In genomic region chr4:134555956-134556580, GRCm38 (mm10) we compare ENCODE assay signal across 9 mouse cellular contexts. TPM values are rescaled to one million over a fixed set of nuclear protein-coding genes. Genes with fewer than 3 reads are reported as not detected.
DNase-seq lines count a peak whose midpoint lies in the region; ATAC-seq and TF ChIP-seq lines count a peak whose summit lies in the region.
"Had no signal": no experiment of that assay in that cellular context is flagged by ENCODE, and none has a peak within 500 bp of the region (broad histone marks: within the 10 kb centered on the region; RNA-seq: fewer than 3 reads in every experiment).

No protein-coding gene starts in this region.

- H3K27me3 ChIP-seq in forebrain, embryonic 11.5 days (ENCODE audit: control insufficient read depth, insufficient read depth, low read length), result no peaks in the 10 kb centered on the region
- no peaks in the 10 kb centered on the region for H3K27me3 ChIP-seq in forebrain, embryonic 10.5 days (ENCODE audit: poor library complexity, severe bottlenecking)
- no peaks in the 10 kb centered on the region for H3K27me3 ChIP-seq in limb, embryonic 11.5 days (ENCODE audit: control insufficient read depth, insufficient read depth, low read length)
- H3K27me3 ChIP-seq in limb, embryonic 10.5 days (ENCODE audit: low read depth, poor library complexity, severe bottlenecking), result no peaks in the 10 kb centered on the region
- H3K27me3 ChIP-seq in CH12.LX (replicated peaks), result no peaks in the 10 kb centered on the region
- H3K27me3 ChIP-seq: neural tube, embryonic 12.5 days had no signal

- TF ChIP-seq EP300 in CH12.LX (IDR thresholded peaks at IDR 0.05; ENCODE audit: low read length), result no peak

- dilution Hi-C loops in CH12.LX (cut with MboI; ENCODE audit: extremely low pct_ligation_motif_present, extremely low pct_unique_long_range_greater_than_20kb, low sequenced_read_pairs), result no loop called here

- no peak overlapping the region for H3K4me2 ChIP-seq in forebrain, embryonic 11.5 days (ENCODE audit: low read depth, low read length, severe bottlenecking)
- H3K4me2 ChIP-seq in limb, embryonic 11.5 days (ENCODE audit: low read depth, severe bottlenecking), result no peak overlapping the region
- H3K4me2 ChIP-seq in CH12.LX (ENCODE audit: insufficient read depth, low read depth, poor library complexity, severe bottlenecking), result no peak overlapping the region
- H3K4me2 ChIP-seq: neural tube, embryonic 12.5 days had no signal

- in situ Hi-C loops in CH12.LX (cut with MboI; ENCODE audit: low pct_ligation_motif_present, low pct_unique_long_range_greater_than_20kb, low sequenced_read_pairs), result no loop called here

- no peak for TF ChIP-seq POLR2A in CH12.LX (IDR thresholded peaks at IDR 0.05; ENCODE audit: low read depth, low read length)
- no peak for TF ChIP-seq POLR2A in cortical plate, adult 2 months (IDR thresholded peaks at IDR 0.05; ENCODE audit: extremely low read depth, insufficient read depth, low read length)

- peaks cover 8% of the 10 kb centered on the region for H3K4me1 ChIP-seq in forebrain, embryonic 11.5 days (replicated peaks; ENCODE audit: control insufficient read depth, insufficient read depth, low read length)
- H3K4me1 ChIP-seq in forebrain, embryonic 10.5 days, result peaks cover 29% of the 10 kb centered on the region
- peaks cover 5% of the 10 kb centered on the region; the same call in 1 of the 2 replicates for H3K4me1 ChIP-seq in limb, embryonic 11.5 days (ENCODE audit: control insufficient read depth, insufficient read depth, low read length)
- peaks cover 35% of the 10 kb centered on the region for H3K4me1 ChIP-seq in limb, embryonic 10.5 days
- peaks cover 0 to 32% of the 10 kb centered on the region in 2 experiments; a peak in 2 of 4 replicates for H3K4me1 ChIP-seq in CH12.LX (ENCODE audit: control insufficient read depth in 1 of 2, insufficient read depth in 2 of 2)
- peaks cover 2% of the 10 kb centered on the region; the same call in 1 of the 2 replicates for H3K4me1 ChIP-seq in cortical plate, adult 2 months (ENCODE audit: control insufficient read depth, insufficient read depth, low read length)

- no peak overlapping the region for H3K4me3 ChIP-seq in forebrain, embryonic 11.5 days (ENCODE audit: low read depth, low read length)
- H3K4me3 ChIP-seq in forebrain, embryonic 10.5 days, result no peak overlapping the region
- no peak overlapping the region for H3K4me3 ChIP-seq in limb, embryonic 11.5 days (ENCODE audit: low read depth, low read length)
- H3K4me3 ChIP-seq in limb, embryonic 10.5 days, result no peak overlapping the region
- H3K4me3 ChIP-seq in CH12.LX (replicated peaks in 1 of 3; ENCODE audit: low read depth in 2 of 3, low read length in 2 of 3, poor library complexity in 1 of 3), result no peak overlapping the region
- H3K4me3 ChIP-seq in cortical plate, adult 2 months (ENCODE audit: insufficient read depth, low read length), result no peak overlapping the region
- H3K4me3 ChIP-seq: neural tube, embryonic 12.5 days had no signal

- ATAC-seq in forebrain, embryonic 11.5 days (replicated peaks; ENCODE audit: low FRiP score), result no peak
- no peak for ATAC-seq in limb, embryonic 11.5 days (ENCODE audit: insufficient number of reproducible peaks, low FRiP score, low TSS enrichment, low read depth)

- intact Hi-C loops in heart, postnatal 25 days (cut with DNase I), result no loop called here

- peak; percentile 15 for TF ChIP-seq RAD21 in CH12.LX (IDR thresholded peaks at IDR 0.05; ENCODE audit: low read depth, low read length)

- H3K79me2 ChIP-seq in CH12.LX (replicated peaks; ENCODE audit: control insufficient read depth, extremely low read depth, insufficient read depth, poor library complexity, severe bottlenecking), result no peaks in the 10 kb centered on the region

- H3K36me3 ChIP-seq in forebrain, embryonic 11.5 days (ENCODE audit: control insufficient read depth, insufficient read depth, low read length), result no peaks in the 10 kb centered on the region
- H3K36me3 ChIP-seq in forebrain, embryonic 10.5 days (replicated peaks), result 0 out of 2 replicates have a peak, but pooled peaks cover under 1% of the 10 kb centered on the region
- no peaks in the 10 kb centered on the region for H3K36me3 ChIP-seq in limb, embryonic 11.5 days (ENCODE audit: control insufficient read depth, insufficient read depth, low read length)
- H3K36me3 ChIP-seq in limb, embryonic 10.5 days, result no peaks in the 10 kb centered on the region
- H3K36me3 ChIP-seq in CH12.LX (replicated peaks in 1 of 2; ENCODE audit: control insufficient read depth in 1 of 2, insufficient read depth in 1 of 2, low read length in 1 of 2), result no peaks in the 10 kb centered on the region
- H3K36me3 ChIP-seq: neural tube, embryonic 12.5 days had no signal

- TF ChIP-seq CTCF in CH12.LX (conservative IDR thresholded peaks at IDR 0.05 in 1 of 2, IDR thresholded peaks at IDR 0.05 in 1 of 2; ENCODE audit: low read depth in 2 of 2, low read length in 2 of 2), result peak in 1 of 2 experiments; percentile 39; a peak in 2 of 4 replicates
- TF ChIP-seq CTCF in cortical plate, adult 2 months (IDR thresholded peaks at IDR 0.05; ENCODE audit: extremely low read depth, insufficient read depth, low read length), result peak; percentile 47

- H3K27ac ChIP-seq in forebrain, embryonic 11.5 days (ENCODE audit: low read depth, low read length), result no peak overlapping the region
- H3K27ac ChIP-seq in forebrain, embryonic 10.5 days, result no peak overlapping the region
- H3K27ac ChIP-seq in limb, embryonic 11.5 days (replicated peaks; ENCODE audit: low read depth, low read length), result no peak overlapping the region
- no peak overlapping the region for H3K27ac ChIP-seq in limb, embryonic 10.5 days
- H3K27ac ChIP-seq in CH12.LX (ENCODE audit: insufficient read depth, low read depth), result no peak overlapping the region
- H3K27ac ChIP-seq in cortical plate, adult 2 months (ENCODE audit: insufficient read depth, low read length), result no peak overlapping the region
- H3K27ac ChIP-seq: neural tube, embryonic 12.5 days had no signal

- H3K9me3 ChIP-seq in forebrain, embryonic 11.5 days (ENCODE audit: control insufficient read depth, low read length), result no peaks in the 10 kb centered on the region
- no peaks in the 10 kb centered on the region for H3K9me3 ChIP-seq in forebrain, embryonic 10.5 days
- no peaks in the 10 kb centered on the region for H3K9me3 ChIP-seq in limb, embryonic 11.5 days (ENCODE audit: control insufficient read depth, low read length)
- H3K9me3 ChIP-seq in limb, embryonic 10.5 days (replicated peaks), result no peaks in the 10 kb centered on the region
- peaks cover under 1% of the 10 kb centered on the region for H3K9me3 ChIP-seq in CH12.LX (replicated peaks; ENCODE audit: low read length)
- H3K9me3 ChIP-seq: neural tube, embryonic 12.5 days had no signal

- no peak overlapping the region for H3K9ac ChIP-seq in forebrain, embryonic 11.5 days (ENCODE audit: low read length)
- H3K9ac ChIP-seq in limb, embryonic 11.5 days (ENCODE audit: low read length), result no peak overlapping the region
- H3K9ac ChIP-seq in CH12.LX (ENCODE audit: insufficient read depth, low read depth), result no peak overlapping the region
- H3K9ac ChIP-seq: neural tube, embryonic 12.5 days had no signal

- WGBS in forebrain, embryonic 11.5 days, result 69% methylated on average over 8 of the region's 8 CpGs
- 66% methylated on average over 8 of the region's 8 CpGs for WGBS in forebrain, embryonic 10.5 days
- WGBS in limb, embryonic 11.5 days, result 72% methylated on average over 8 of the region's 8 CpGs
- WGBS in limb, embryonic 10.5 days, result 71% methylated on average over 8 of the region's 8 CpGs

- peak; percentile 74 for DNase-seq in forebrain, embryonic 11.5 days (ENCODE audit: low spot score)
- DNase-seq in forebrain, embryonic 10.5 days (ENCODE audit: extremely low spot score, low spot score), result no peak
- peak; percentile 62 for DNase-seq in limb, embryonic 11.5 days (ENCODE audit: low spot score)
- no peak for DNase-seq in limb, embryonic 10.5 days (ENCODE audit: low spot score)
- DNase-seq in CH12.LX (ENCODE audit: extremely low read depth), result peak; percentile 24
- DNase-seq in frontal cortex, postnatal 36 days (ENCODE audit: low spot score in 2 of 2), result no peak
- no peak for DNase-seq in heart, postnatal 25 days (ENCODE audit: low spot score)

RNA-seq across cellular contexts. Expression of gene Selenon, which starts 4.1 kb away (rescaled TPM):
- polyA plus RNA-seq in forebrain, embryonic 11.5 days (2014; fragmentation: Nextera tagmentation; extraction: Ambion mirVana), result 38.5 and 47.9 TPM in 2 replicates
- 8.3 and 9.3 TPM in 2 replicates for polyA plus RNA-seq in forebrain, embryonic 10.5 days (2016; fragmentation: Nextera tagmentation; extraction: Ambion mirVana)
- polyA plus RNA-seq in limb, embryonic 11.5 days (2014; fragmentation: Nextera tagmentation; extraction: Ambion mirVana), result 31.7 and 44.4 TPM in 2 replicates
- polyA plus RNA-seq in limb, embryonic 10.5 days (2016; fragmentation: Nextera tagmentation; extraction: Ambion mirVana), result 10.9 and 13.4 TPM in 2 replicates
- 0.38 and 0.64 TPM in 2 replicates for total RNA-seq in CH12.LX (2012; rRNA removed)
- total RNA-seq in CH12.LX (2014; rRNA removed), result 0.24 and 0.27 TPM in 2 replicates
- 0.65 and 1.0 TPM in 2 replicates for polyA plus RNA-seq in CH12.LX (2012; ENCODE audit: insufficient read length, low read depth)
- 19.0 and 20.4 TPM in 2 replicates for polyA plus RNA-seq in cortical plate, adult 2 months (2012; rRNA removed)
- total RNA-seq in heart, postnatal 25 days (2021), result 10 to 100 TPM; 21.0 to 22.2 TPM

RNA-seq across cellular contexts. Expression of gene Mtfr1l, which starts 20.9 kb away (rescaled TPM):
- 132 and 135 TPM in 2 replicates for polyA plus RNA-seq in forebrain, embryonic 11.5 days (2014; fragmentation: Nextera tagmentation; extraction: Ambion mirVana)
- 113 and 115 TPM in 2 replicates for polyA plus RNA-seq in forebrain, embryonic 10.5 days (2016; fragmentation: Nextera tagmentation; extraction: Ambion mirVana)
- 120 and 121 TPM in 2 replicates for polyA plus RNA-seq in limb, embryonic 11.5 days (2014; fragmentation: Nextera tagmentation; extraction: Ambion mirVana)
- 104 and 109 TPM in 2 replicates for polyA plus RNA-seq in limb, embryonic 10.5 days (2016; fragmentation: Nextera tagmentation; extraction: Ambion mirVana)
- total RNA-seq in CH12.LX (2012; rRNA removed) (16.2 and 19.5 TPM in 2 replicates), CH12.LX (2014; rRNA removed) (27.8 and 34.0 TPM in 2 replicates)
- 33.2 and 36.5 TPM in 2 replicates for polyA plus RNA-seq in CH12.LX (2012; ENCODE audit: insufficient read length, low read depth)
- polyA plus RNA-seq in cortical plate, adult 2 months (2012; rRNA removed), result 111 and 118 TPM in 2 replicates
- 100 to 1,000 TPM; 178 to 185 TPM for total RNA-seq in heart, postnatal 25 days (2021)

RNA-seq across cellular contexts. Expression of gene Aunip, which starts 45.3 kb away (rescaled TPM):
- 8.7 and 9.3 TPM in 2 replicates for polyA plus RNA-seq in forebrain, embryonic 11.5 days (2014; fragmentation: Nextera tagmentation; extraction: Ambion mirVana)
- 30.3 and 32.8 TPM in 2 replicates for polyA plus RNA-seq in forebrain, embryonic 10.5 days (2016; fragmentation: Nextera tagmentation; extraction: Ambion mirVana)
- polyA plus RNA-seq in limb, embryonic 11.5 days (2014; fragmentation: Nextera tagmentation; extraction: Ambion mirVana), result 8.9 and 10.0 TPM in 2 replicates
- polyA plus RNA-seq in limb, embryonic 10.5 days (2016; fragmentation: Nextera tagmentation; extraction: Ambion mirVana), result 21.9 and 29.6 TPM in 2 replicates
- total RNA-seq in CH12.LX (2012; rRNA removed), result 11.7 and 14.1 TPM in 2 replicates
- 11.5 and 14.4 TPM in 2 replicates for total RNA-seq in CH12.LX (2014; rRNA removed)
- 14.9 and 17.0 TPM in 2 replicates for polyA plus RNA-seq in CH12.LX (2012; ENCODE audit: insufficient read length, low read depth)
- 0.23 and 0.31 TPM in 2 replicates for polyA plus RNA-seq in cortical plate, adult 2 months (2012; rRNA removed)
- total RNA-seq in heart, postnatal 25 days (2021), result under 1 TPM; 0.34 to 0.47 TPM

RNA-seq across cellular contexts. Expression of gene Paqr7, which starts 59.6 kb away (rescaled TPM):
- 1.3 and 1.5 TPM in 2 replicates for polyA plus RNA-seq in forebrain, embryonic 11.5 days (2014; fragmentation: Nextera tagmentation; extraction: Ambion mirVana)
- polyA plus RNA-seq in forebrain, embryonic 10.5 days (2016; fragmentation: Nextera tagmentation; extraction: Ambion mirVana), result 2.7 and 3.1 TPM in 2 replicates
- 0.65 and 0.88 TPM in 2 replicates for polyA plus RNA-seq in limb, embryonic 11.5 days (2014; fragmentation: Nextera tagmentation; extraction: Ambion mirVana)
- 1.2 TPM in 2 replicates for polyA plus RNA-seq in limb, embryonic 10.5 days (2016; fragmentation: Nextera tagmentation; extraction: Ambion mirVana)
- 1.3 and 2.7 TPM in 2 replicates for total RNA-seq in CH12.LX (2012; rRNA removed)
- 0.43 and 0.55 TPM in 2 replicates for total RNA-seq in CH12.LX (2014; rRNA removed)
- polyA plus RNA-seq in CH12.LX (2012; ENCODE audit: insufficient read length, low read depth), result 0.74 and 0.89 TPM in 2 replicates
- 78.7 and 81.5 TPM in 2 replicates for polyA plus RNA-seq in cortical plate, adult 2 months (2012; rRNA removed)
- total RNA-seq in heart, postnatal 25 days (2021), result 10 to 100 TPM; 16.9 to 17.4 TPM

Comparison
In these comparisons a context has a peak if more than half of its experiments do, and no peak if none do; other contexts are left out.
1. DNase-seq: peak in forebrain, embryonic 11.5 days (single experiment), limb, embryonic 11.5 days (single experiment) and CH12.LX (single experiment); none in forebrain, embryonic 10.5 days (single experiment), limb, embryonic 10.5 days (single experiment), frontal cortex, postnatal 36 days (0 of 2) and heart, postnatal 25 days (single experiment).